Mouse (Mus musculus): Measurements from ENCODE around the gene Ass1. TPM values are rescaled to one million over a fixed set of nuclear protein-coding genes. Genes with fewer than 3 reads are reported as not detected.
A peak's percentile ranks its signal among the peaks of the same experiment; 100 is the strongest.
"Not testable (repeated sequence)": the region's sequence is repeated elsewhere in the genome, so short reads cannot be mapped to it uniquely, and the experiment has no call there.

Gene Ass1
- total RNA-seq, 2 experiments from 2014 or later, result 128 to 162 TPM

GRCm38 (mm10) chr2:31511316-31511715 lies 41.3 kb downstream of the Ass1 start:
- ATAC-seq (replicated peaks; ENCODE audit: poor library complexity, severe bottlenecking), result no peak

GRCm38 (mm10) chr2:31516557-31516956 lies 46.5 kb downstream of the Ass1 start:
- no peak for ATAC-seq (replicated peaks; ENCODE audit: poor library complexity, severe bottlenecking)

GRCm38 (mm10) chr2:31521800-31522335 lies 51.9 kb downstream of the Ass1 start:
- ATAC-seq (replicated peaks; ENCODE audit: poor library complexity, severe bottlenecking), result no peak

- ATAC-seq (replicated peaks; ENCODE audit: poor library complexity, severe bottlenecking), result no peak
Measured at GRCm38 (mm10) chr2:31524641-31525040, 54.6 kb downstream of the Ass1 start.

GRCm38 (mm10) chr2:31525778-31526177 lies 55.8 kb downstream of the Ass1 start:
- ATAC-seq (replicated peaks; ENCODE audit: poor library complexity, severe bottlenecking), result no peak

- no peak for ATAC-seq (replicated peaks; ENCODE audit: poor library complexity, severe bottlenecking)
Measured at GRCm38 (mm10) chr2:31530201-31530600, 60.2 kb downstream of the Ass1 start.

GRCm38 (mm10) chr2:31537054-31537453 lies 67.0 kb downstream of the Ass1 start:
- ATAC-seq (replicated peaks; ENCODE audit: poor library complexity, severe bottlenecking), result no peak

GRCm38 (mm10) chr2:31538745-31539144 lies 68.7 kb downstream of the Ass1 start:
- no peak for ATAC-seq (replicated peaks; ENCODE audit: poor library complexity, severe bottlenecking)

- ATAC-seq (replicated peaks; ENCODE audit: poor library complexity, severe bottlenecking), result no peak
Measured at GRCm38 (mm10) chr2:31541581-31541980, 71.6 kb downstream of the Ass1 start.

GRCm38 (mm10) chr2:31547726-31548125 lies 77.7 kb downstream of the Ass1 start:
- ATAC-seq (replicated peaks; ENCODE audit: poor library complexity, severe bottlenecking), result no peak

GRCm38 (mm10) chr2:31550503-31550902 lies 80.5 kb downstream of the Ass1 start:
- ATAC-seq (replicated peaks; ENCODE audit: poor library complexity, severe bottlenecking), result peak; percentile 42; the same call in 1 of the 2 replicates

GRCm38 (mm10) chr2:31551351-31551750 lies 81.3 kb downstream of the Ass1 start:
- ATAC-seq (replicated peaks; ENCODE audit: poor library complexity, severe bottlenecking), result not testable (repeated sequence)

GRCm38 (mm10) chr2:31551971-31552370 lies 82.0 kb downstream of the Ass1 start:
- ATAC-seq (replicated peaks; ENCODE audit: poor library complexity, severe bottlenecking), result no peak

- ATAC-seq (replicated peaks; ENCODE audit: poor library complexity, severe bottlenecking), result no peak
Measured at GRCm38 (mm10) chr2:31554619-31555018, 84.6 kb downstream of the Ass1 start.

Other genes with a start within 250 kb of the Ass1 start
- 2.1 and 4.6 TPM in 2 replicates for gene Ncs1, start 224.4 kb upstream of the Ass1 start, total RNA-seq (2014; fragmentation: Nextera tagmentation)
- gene Ncs1, start 224.4 kb upstream of the Ass1 start, total RNA-seq (2017), result 2.5 and 3.2 TPM in 2 replicates
- gene Hmcn2, start 155.8 kb upstream of the Ass1 start, total RNA-seq (2014; fragmentation: Nextera tagmentation), result 0.09 TPM in 1 of 2 replicates, not detected in the other
- gene Hmcn2, start 155.8 kb upstream of the Ass1 start, total RNA-seq (2017), result 0.15 TPM in 1 of 2 replicates, not detected in the other
- 26.7 and 30.2 TPM in 2 replicates for gene Fubp3, start 102.4 kb downstream of the Ass1 start, total RNA-seq (2014; fragmentation: Nextera tagmentation)
- gene Fubp3, start 102.4 kb downstream of the Ass1 start, total RNA-seq (2017), result 19.7 and 28.6 TPM in 2 replicates
- not detected in 2 replicates for gene Prdm12, start 169.8 kb downstream of the Ass1 start, total RNA-seq (2014; fragmentation: Nextera tagmentation)
- not detected in 2 replicates for gene Prdm12, start 169.8 kb downstream of the Ass1 start, total RNA-seq (2017)
- 58.1 and 68.7 TPM in 2 replicates for gene Exosc2, start 200.5 kb downstream of the Ass1 start, total RNA-seq (2014; fragmentation: Nextera tagmentation)
- gene Exosc2, start 200.5 kb downstream of the Ass1 start, total RNA-seq (2017), result 59.2 and 59.7 TPM in 2 replicates
- gene Abl1, start 218.2 kb downstream of the Ass1 start, total RNA-seq (2014; fragmentation: Nextera tagmentation), result 41.9 and 65.4 TPM in 2 replicates
- 21.0 and 24.5 TPM in 2 replicates for gene Abl1, start 218.2 kb downstream of the Ass1 start, total RNA-seq (2017)

All from granulocyte monocyte progenitor cell, adult 5-6 weeks (primary cell).